Mouse (Mus musculus) midbrain, embryonic 10.5 days (tissue): ENCODE results near the gene Gm37240. TPM values are rescaled to one million over a fixed set of nuclear protein-coding genes. Genes with fewer than 3 reads are reported as not detected.

Experiments
- DNase-seq: peaks from one replicate; pipeline ENCODE4 v3.0.0-alpha.2; 2017; ENCODE audit warnings: low spot score
- H3K27ac ChIP-seq: fragments of 300-500 bp; sonication (generic); replicated peaks from 2 replicates; pipeline ENCODE4 v1.5.1; 2016; ENCODE audit warnings: mild to moderate bottlenecking
- H3K27me3 ChIP-seq: fragments of 300-500 bp; sonication (generic); 2 replicates; pipeline ENCODE4 v1.6.1; 2016; ENCODE audit warnings: low read depth, mild to moderate bottlenecking; ENCODE audit not compliant: poor library complexity, severe bottlenecking
- H3K36me3 ChIP-seq: fragments of 300-500 bp; sonication (generic); 2 replicates; pipeline ENCODE4 v1.6.1; 2016; ENCODE audit warnings: mild to moderate bottlenecking, moderate library complexity
- H3K4me1 ChIP-seq: fragments of 300-500 bp; sonication (generic); 2 replicates; pipeline ENCODE4 v1.6.1; 2016
- H3K4me3 ChIP-seq: fragments of 300-500 bp; sonication (generic); 2 replicates; pipeline ENCODE4 v1.5.1; 2016; ENCODE audit warnings: mild to moderate bottlenecking, moderate library complexity
- H3K9me3 ChIP-seq: fragments of 300-500 bp; sonication (generic); replicated peaks from 2 replicates; pipeline ENCODE4 v1.6.1; 2016; ENCODE audit warnings: mild to moderate bottlenecking
- WGBS: fragments of 180-500 bp; shearing (Covaris S2); methylation state at CpG from one replicate; pipeline ENCODE4 v1.1.7; 2016; 5-methylcytosine and 5-hydroxymethylcytosine counted together
- polyA plus RNA-seq: library from polyadenylated mRNA; unstranded; fragments of >200 nt; fragmentation: Nextera tagmentation; extraction: Ambion mirVana; gene quantifications from 2 replicates; pipeline ENCODE4 v1.2.1, GENCODE M21; 2016

The Gm37240 gene
- polyA plus RNA-seq, 1 experiment from 2014 or later: 0.44 TPM

- Histone ChIP-seq H3K4me1 (0 out of 2 replicates have a peak, but pooled peaks cover 10% of the 10 kb centered on the region), H3K27ac (no peak overlapping the region), H3K36me3 (no peaks in the 10 kb centered on the region), H3K9me3 (no peaks in the 10 kb centered on the region), H3K4me3 (no peak overlapping the region), H3K27me3 (no peaks in the 10 kb centered on the region)
- 35% methylated on average over 2 of the region's 2 CpGs for WGBS
- no peak for DNase-seq
Observed at GRCm38 (mm10) chr3:85841454-85842176, 45.7 kb downstream of the Gm37240 start.

DNA sequence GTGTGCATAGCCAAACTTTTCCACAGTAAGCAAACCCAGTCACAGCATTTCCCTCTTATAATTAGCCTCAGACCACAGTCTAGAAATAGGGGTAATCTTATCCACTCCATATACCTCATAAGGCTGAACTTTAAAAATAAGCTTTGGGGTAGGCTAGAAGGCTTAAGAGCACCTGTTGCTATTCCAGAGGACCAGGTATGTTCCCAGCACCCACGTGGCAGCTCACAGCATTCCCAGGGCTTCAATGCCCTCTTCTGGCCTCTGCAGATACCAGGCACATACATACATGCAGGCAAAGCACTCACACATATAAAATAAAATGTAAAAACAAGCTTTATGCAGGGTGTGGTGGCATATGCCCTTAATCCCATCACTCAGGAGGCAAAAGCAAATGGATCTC is 53.7 kb downstream of the Gm37240 start:
- Histone ChIP-seq H3K27ac (no peak overlapping the region), H3K27me3 (no peaks in the 10 kb centered on the region), H3K4me3 (no peak overlapping the region), H3K36me3 (no peaks in the 10 kb centered on the region), H3K4me1 (peaks cover 10% of the 10 kb centered on the region), H3K9me3 (no peaks in the 10 kb centered on the region)
- DNase-seq: no peak
- WGBS: 84% methylated on average over 1 of the region's 1 CpGs

DNA sequence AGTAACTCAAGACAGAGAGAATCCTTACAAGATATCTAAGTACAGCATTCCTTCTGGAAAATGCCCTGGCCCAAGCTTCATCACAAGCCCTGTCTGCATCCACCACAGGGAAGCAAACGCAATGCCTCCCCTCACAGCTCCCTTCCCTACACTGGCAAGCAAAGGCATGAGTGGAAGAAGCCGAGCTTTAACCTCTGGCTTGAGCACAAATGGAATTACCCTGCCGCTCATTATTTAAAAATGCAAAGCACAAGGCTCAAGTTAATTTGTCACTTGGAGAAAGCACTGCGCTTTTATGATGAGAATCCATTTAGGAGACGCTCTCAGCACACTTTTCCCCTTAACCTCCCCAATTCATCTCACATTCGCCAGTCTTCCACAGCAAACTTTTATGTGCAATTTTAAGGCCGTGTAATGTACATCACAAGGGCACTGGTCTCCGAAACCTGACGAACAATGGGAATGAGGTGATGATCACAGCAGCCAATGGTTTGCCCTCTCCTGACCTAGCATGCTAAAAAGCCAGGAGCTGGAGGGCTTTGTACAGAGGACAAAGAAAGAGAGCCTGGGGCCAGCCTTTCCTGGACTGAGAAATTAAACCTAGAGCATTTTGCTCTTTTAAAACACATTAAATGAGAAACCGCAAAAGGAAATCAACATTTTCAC is 54.7 kb downstream of the Gm37240 start:
- H3K4me3 ChIP-seq: no peak overlapping the region
- H3K27ac ChIP-seq: 0 out of 2 replicates have a peak overlapping the region, but pooled peaks have one; percentile 5
- no peaks in the 10 kb centered on the region for H3K36me3 ChIP-seq
- H3K4me1 ChIP-seq: peaks cover 10% of the 10 kb centered on the region
- DNase-seq: no peak
- no peaks in the 10 kb centered on the region for H3K9me3 ChIP-seq
- H3K27me3 ChIP-seq: no peaks in the 10 kb centered on the region
- WGBS: 74% methylated on average over 10 of the region's 10 CpGs

GRCm38 (mm10) chr3:85831785-85832184 is 55.5 kb downstream of the Gm37240 start:
- H3K4me1 ChIP-seq: peaks cover 10% of the 10 kb centered on the region
- no peaks in the 10 kb centered on the region for H3K36me3 ChIP-seq
- H3K9me3 ChIP-seq: no peaks in the 10 kb centered on the region
- no peaks in the 10 kb centered on the region for H3K27me3 ChIP-seq
- 95% methylated on average over 1 of the region's 1 CpGs for WGBS
- no peak overlapping the region for H3K27ac ChIP-seq
- no peak overlapping the region for H3K4me3 ChIP-seq
- DNase-seq: no peak

GRCm38 (mm10) chr3:85829047-85829446 is 58.3 kb downstream of the Gm37240 start:
- Histone ChIP-seq H3K27ac (no peak overlapping the region), H3K4me3 (no peak overlapping the region), H3K4me1 (peaks cover 10% of the 10 kb centered on the region), H3K36me3 (no peaks in the 10 kb centered on the region), H3K27me3 (no peaks in the 10 kb centered on the region), H3K9me3 (no peaks in the 10 kb centered on the region)
- DNase-seq: no peak
- WGBS: 79% methylated on average over 4 of the region's 4 CpGs

DNA sequence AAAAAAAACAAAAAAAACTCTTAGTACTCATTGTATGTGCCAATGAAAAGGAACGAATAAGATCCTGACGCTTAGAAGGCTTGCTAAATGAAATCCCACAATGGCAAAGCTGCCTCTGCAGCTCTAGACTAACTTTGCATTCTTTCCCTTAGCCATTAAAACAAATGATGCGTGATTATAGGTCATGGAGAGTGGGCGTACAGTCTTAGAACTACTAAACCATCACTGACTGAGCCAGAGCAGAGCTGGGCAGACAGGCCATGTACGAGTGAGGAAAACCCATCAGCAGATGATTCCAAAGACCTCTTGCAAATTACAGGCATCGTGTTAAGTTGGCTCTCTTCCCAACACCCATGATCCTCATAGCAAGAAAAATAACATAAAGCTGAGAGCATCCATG is 59.5 kb downstream of the Gm37240 start:
- Histone ChIP-seq H3K9me3 (no peaks in the 10 kb centered on the region), H3K4me1 (peaks cover 7% of the 10 kb centered on the region), H3K4me3 (no peak overlapping the region), H3K36me3 (no peaks in the 10 kb centered on the region), H3K27me3 (no peaks in the 10 kb centered on the region), H3K27ac (no peak overlapping the region)
- 86% methylated on average over 6 of the region's 6 CpGs for WGBS
- DNase-seq: no peak

DNA sequence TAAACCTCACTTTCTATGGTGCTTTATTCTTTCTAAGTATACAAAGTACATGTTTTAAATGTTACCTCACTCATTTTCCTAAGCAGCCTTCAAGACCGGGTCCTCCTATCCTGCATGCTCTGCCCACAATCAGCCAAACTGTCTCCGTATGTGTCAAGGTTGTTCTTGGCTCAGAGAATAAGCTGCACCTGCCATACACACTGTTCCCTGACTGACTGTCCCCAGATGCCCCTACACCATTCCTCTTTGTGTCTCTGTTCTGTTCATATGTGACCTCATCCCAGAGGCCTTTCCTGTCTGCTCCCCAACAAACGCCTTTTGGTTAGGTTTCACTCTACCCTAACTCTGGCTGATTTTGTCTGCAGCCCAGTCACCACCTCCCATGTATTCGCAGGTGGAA is 60.0 kb downstream of the Gm37240 start:
- no peak overlapping the region for H3K4me3 ChIP-seq
- no peak overlapping the region for H3K27ac ChIP-seq
- H3K36me3 ChIP-seq: no peaks in the 10 kb centered on the region
- DNase-seq: no peak
- no peaks in the 10 kb centered on the region for H3K9me3 ChIP-seq
- no peaks in the 10 kb centered on the region for H3K27me3 ChIP-seq
- H3K4me1 ChIP-seq: peaks cover 1% of the 10 kb centered on the region
- WGBS: 86% methylated on average over 4 of the region's 4 CpGs

DNA sequence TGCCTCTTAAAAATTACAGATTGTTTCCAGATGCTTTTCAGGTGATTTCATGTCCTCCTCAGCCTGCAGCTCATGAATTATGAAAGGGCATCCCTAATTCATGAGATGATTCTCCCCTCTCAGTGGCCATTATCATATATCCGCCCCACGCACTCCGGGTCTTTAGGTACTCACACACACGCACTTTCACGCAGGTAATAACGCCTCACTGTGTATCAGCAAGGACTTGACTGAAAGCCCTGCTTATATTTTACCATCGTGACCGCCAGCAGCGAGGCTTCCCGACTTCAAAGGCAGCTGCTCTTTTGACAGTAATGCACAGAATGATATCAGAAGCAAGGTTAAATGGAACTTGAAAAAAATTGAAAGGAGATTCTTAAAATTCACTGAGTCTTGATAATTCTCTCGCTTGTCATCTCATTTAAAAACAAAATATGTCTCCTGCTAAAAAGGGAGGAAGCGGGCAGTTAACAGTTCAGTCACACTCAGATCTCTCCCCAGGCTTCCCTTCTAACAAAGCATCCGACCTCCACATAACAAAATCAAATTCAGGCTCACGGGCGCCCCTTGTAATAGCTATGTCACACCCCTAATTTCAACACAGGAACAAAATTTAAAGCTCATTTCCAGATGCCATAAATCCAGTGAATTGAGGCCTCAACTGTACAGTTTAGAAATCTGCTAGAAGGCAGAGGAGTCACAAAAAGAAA is 66.3 kb downstream of the Gm37240 start:
- Histone ChIP-seq H3K27me3 (no peaks in the 10 kb centered on the region), H3K4me3 (no peak overlapping the region), H3K27ac (no peak overlapping the region), H3K36me3 (no peaks in the 10 kb centered on the region), H3K4me1 (no peaks in the 10 kb centered on the region), H3K9me3 (no peaks in the 10 kb centered on the region)
- WGBS: 90% methylated on average over 15 of the region's 15 CpGs
- no peak for DNase-seq

- H3K9me3 ChIP-seq: no peaks in the 10 kb centered on the region
- H3K4me3 ChIP-seq: no peak overlapping the region
- no peaks in the 10 kb centered on the region for H3K4me1 ChIP-seq
- DNase-seq: no peak
- no peaks in the 10 kb centered on the region for H3K27me3 ChIP-seq
- H3K36me3 ChIP-seq: no peaks in the 10 kb centered on the region
- no peak overlapping the region for H3K27ac ChIP-seq
- WGBS: 83% methylated on average over 3 of the region's 3 CpGs
Observed at GRCm38 (mm10) chr3:85819319-85819718, 68.0 kb downstream of the Gm37240 start.

DNA sequence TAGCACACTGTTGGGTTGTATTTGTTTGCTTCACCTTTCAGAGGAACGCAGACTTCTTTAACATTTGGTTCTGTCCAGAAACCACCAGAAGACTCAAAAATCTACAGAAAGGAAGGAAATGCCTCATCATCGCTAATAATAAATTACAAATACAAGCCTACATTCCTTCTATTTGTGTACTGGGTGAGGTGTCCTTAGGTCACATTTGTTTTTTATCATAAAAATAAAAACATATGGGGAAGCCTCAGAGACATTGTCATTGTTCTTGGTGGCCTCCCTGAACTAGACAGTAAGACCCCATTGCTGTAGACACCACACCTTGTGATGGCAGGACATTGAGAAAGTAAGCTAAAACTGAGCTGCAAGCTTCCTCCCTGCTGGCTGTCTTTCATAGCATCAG is 70.1 kb downstream of the Gm37240 start, which contains the start of gene Fam160a1:
Fam160a1 (minus strand) TSS at position 101 of the 400 bp plus-strand sequence.
- H3K4me1 ChIP-seq: peaks cover 4% of the 10 kb centered on the region; the same call in 1 of the 2 replicates
- no peak within 1 kb of the TSS for H3K4me3 ChIP-seq
- H3K27ac ChIP-seq: no peak within 1 kb of the TSS
- WGBS: 95% methylated on average over 2 of the region's 2 CpGs
- no peaks in the 10 kb centered on the region for H3K36me3 ChIP-seq
- no peaks in the 10 kb centered on the region for H3K27me3 ChIP-seq
- no peak for DNase-seq
- H3K9me3 ChIP-seq: no peaks in the 10 kb centered on the region

DNA sequence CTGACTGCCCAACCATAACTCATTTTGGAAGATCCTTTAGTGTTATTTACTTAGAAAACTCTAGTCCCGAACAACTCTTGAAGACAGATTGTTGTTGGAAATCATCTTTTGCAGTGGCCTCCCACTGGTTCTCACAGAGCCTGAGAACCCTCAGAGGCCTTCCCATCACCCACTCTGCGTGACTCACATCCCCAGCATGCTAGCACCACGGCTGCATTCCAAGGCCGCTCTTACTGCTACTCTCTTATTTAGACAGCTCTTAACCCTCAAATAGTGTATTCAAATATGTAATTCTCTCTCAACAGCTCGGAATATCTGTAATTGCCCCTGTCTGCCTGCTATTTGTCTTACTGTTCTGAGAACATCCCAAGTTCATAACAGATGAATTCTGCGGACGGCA is 73.1 kb downstream of the Gm37240 start:
- WGBS: 75% methylated on average over 7 of the region's 7 CpGs
- Histone ChIP-seq H3K36me3 (no peaks in the 10 kb centered on the region), H3K4me3 (no peak overlapping the region), H3K9me3 (no peaks in the 10 kb centered on the region), H3K4me1 (peaks cover 4% of the 10 kb centered on the region; the same call in 1 of the 2 replicates), H3K27ac (no peak overlapping the region), H3K27me3 (no peaks in the 10 kb centered on the region)
- DNase-seq: no peak

- WGBS: 65% methylated on average over 4 of the region's 4 CpGs
- no peak for DNase-seq
- H3K4me1 ChIP-seq: peaks cover 4% of the 10 kb centered on the region; the same call in 1 of the 2 replicates
- no peaks in the 10 kb centered on the region for H3K27me3 ChIP-seq
- H3K4me3 ChIP-seq: no peak overlapping the region
- H3K36me3 ChIP-seq: no peaks in the 10 kb centered on the region
- H3K27ac ChIP-seq: no peak overlapping the region
- no peaks in the 10 kb centered on the region for H3K9me3 ChIP-seq
Observed at GRCm38 (mm10) chr3:85813101-85814014, 74.0 kb downstream of the Gm37240 start.
